Mouse (Mus musculus): Measurements from ENCODE around the gene Phf10. TPM values are rescaled to one million over a fixed set of nuclear protein-coding genes. Genes with fewer than 3 reads are reported as not detected.

Gene Phf10
- polyA plus RNA-seq, 1 experiment, result 9.1 TPM

Other genes starting within 250 kb of the Phf10 start
- not detected in 2 replicates for gene Wdr27, start 18.1 kb downstream of the Phf10 start, polyA plus RNA-seq (2012)
- 0.07 and 0.19 TPM in 2 replicates for gene 1600012H06Rik, start 18.1 kb downstream of the Phf10 start, polyA plus RNA-seq (2012)
- 0.06 and 0.12 TPM in 2 replicates for gene 9030025P20Rik, start 17.2 kb upstream of the Phf10 start, polyA plus RNA-seq (2012)
- gene Gm3417, start 17.5 kb upstream of the Phf10 start, polyA plus RNA-seq (2012), result 0.15 TPM in 1 of 2 replicates, not detected in the other
- gene Gm3435, start 48.9 kb upstream of the Phf10 start, polyA plus RNA-seq (2012), result 0.03 TPM in 1 of 2 replicates, not detected in the other
- 0.03 and 0.13 TPM in 2 replicates for gene Ermard, start 79.9 kb upstream of the Phf10 start, polyA plus RNA-seq (2012)
- 0.13 and 0.56 TPM in 2 replicates for gene Tcte3, start 80.2 kb upstream of the Phf10 start, polyA plus RNA-seq (2012)
- 0.02 and 0.13 TPM in 2 replicates for gene Gm3448, start 80.3 kb upstream of the Phf10 start, polyA plus RNA-seq (2012)